8 mouse cellular contexts compared by ENCODE assay signal in genomic region chr2:126932261-126932896, GRCm38 (mm10). TPM values are rescaled to one million over a fixed set of nuclear protein-coding genes. Genes with fewer than 3 reads are reported as not detected.
A peak's percentile ranks its signal among the peaks of the same experiment; 100 is the strongest.
DNase-seq lines count a peak whose midpoint lies in the region; ATAC-seq and TF ChIP-seq lines count a peak whose summit lies in the region.

No protein-coding gene starts in this region.

- under 1% methylated on average over 15 of the region's 15 CpGs for WGBS in kidney, postnatal 0 days
- under 1% methylated on average over 15 of the region's 15 CpGs for WGBS in embryonic facial prominence, embryonic 14.5 days
- WGBS in limb, embryonic 13.5 days = 1% methylated on average over 15 of the region's 15 CpGs
- 1% methylated on average over 15 of the region's 15 CpGs for WGBS in small intestine, adult 2 months

- no peaks in the 10 kb centered on the region for H3K9me3 ChIP-seq in kidney, postnatal 0 days (replicated peaks; ENCODE audit: low read length)
- no peaks in the 10 kb centered on the region for H3K9me3 ChIP-seq in G1E (replicated peaks)
- H3K9me3 ChIP-seq in embryonic facial prominence, embryonic 14.5 days (ENCODE audit: control insufficient read depth, low read length) = no peaks in the 10 kb centered on the region
- H3K9me3 ChIP-seq in limb, embryonic 13.5 days = no peaks in the 10 kb centered on the region

- no peak for DNase-seq in kidney, postnatal 0 days (ENCODE audit: low spot score)
- DNase-seq in kidney, postnatal 4 days = no peak
- DNase-seq in G1E (ENCODE audit: low spot score) = peak; percentile 20
- DNase-seq in embryonic facial prominence, embryonic 14.5 days (ENCODE audit: low spot score) = no peak
- no peak for DNase-seq in cerebellum, postnatal 14 days
- DNase-seq in gastrocnemius, postnatal 36 days = no peak

- no peaks in the 10 kb centered on the region for H3K27me3 ChIP-seq in kidney, postnatal 0 days (ENCODE audit: insufficient read depth, low read length)
- no peaks in the 10 kb centered on the region for H3K27me3 ChIP-seq in G1E (ENCODE audit: insufficient read depth, low read length)
- H3K27me3 ChIP-seq in embryonic facial prominence, embryonic 14.5 days (replicated peaks; ENCODE audit: control insufficient read depth, insufficient read depth, low read length) = no peaks in the 10 kb centered on the region
- no peaks in the 10 kb centered on the region for H3K27me3 ChIP-seq in limb, embryonic 13.5 days
- H3K27me3 ChIP-seq in small intestine, adult 2 months (ENCODE audit: control insufficient read depth, insufficient read depth, low read length) = no peaks in the 10 kb centered on the region

- no peaks in the 10 kb centered on the region for H3K36me3 ChIP-seq in kidney, postnatal 0 days (ENCODE audit: insufficient read depth, low read length)
- H3K36me3 ChIP-seq in G1E (replicated peaks) = peaks cover 24% of the 10 kb centered on the region
- peaks cover under 1% of the 10 kb centered on the region; the same call in 1 of the 2 replicates for H3K36me3 ChIP-seq in embryonic facial prominence, embryonic 14.5 days (ENCODE audit: control insufficient read depth, insufficient read depth, low read length)
- no peaks in the 10 kb centered on the region for H3K36me3 ChIP-seq in limb, embryonic 13.5 days
- peaks cover 8% of the 10 kb centered on the region; the same call in 1 of the 2 replicates for H3K36me3 ChIP-seq in small intestine, adult 2 months (ENCODE audit: control insufficient read depth, insufficient read depth, low read length)

- H3K4me1 ChIP-seq in kidney, postnatal 0 days (replicated peaks; ENCODE audit: insufficient read depth, low read length) = no peaks in the 10 kb centered on the region
- H3K4me1 ChIP-seq in G1E (ENCODE audit: insufficient read depth, low read depth, low read length) = peaks cover 21% of the 10 kb centered on the region
- H3K4me1 ChIP-seq in embryonic facial prominence, embryonic 14.5 days (ENCODE audit: control insufficient read depth, insufficient read depth, low read length) = peaks cover 11% of the 10 kb centered on the region; the same call in 1 of the 2 replicates
- H3K4me1 ChIP-seq in limb, embryonic 13.5 days = peaks cover 3% of the 10 kb centered on the region; the same call in 1 of the 2 replicates
- peaks cover 7% of the 10 kb centered on the region; the same call in 1 of the 2 replicates for H3K4me1 ChIP-seq in small intestine, adult 2 months (ENCODE audit: control insufficient read depth, insufficient read depth, insufficient read length, low read length)

- H3K27ac ChIP-seq in kidney, postnatal 0 days = peak overlapping the region; percentile 98
- H3K27ac ChIP-seq in embryonic facial prominence, embryonic 14.5 days (replicated peaks; ENCODE audit: low read depth, low read length) = peak overlapping the region; percentile 99
- peak overlapping the region; percentile 98 for H3K27ac ChIP-seq in limb, embryonic 13.5 days
- H3K27ac ChIP-seq in small intestine, adult 2 months (ENCODE audit: insufficient read depth, low read depth, low read length) = peak overlapping the region; percentile 35

- intact Hi-C loops in gastrocnemius, postnatal 36 days (cut with DNase I) = loop anchor here (2.0 to 5.0 kb wide), 2 partner anchors 35 to 56 kb away; partner anchors contain the start of gene Trpm7

- TF ChIP-seq POLR2A in small intestine, adult 2 months (IDR thresholded peaks at IDR 0.05; ENCODE audit: low read depth, low read length) = no peak

- peak overlapping the region; percentile 89 for H3K9ac ChIP-seq in kidney, postnatal 0 days (ENCODE audit: low read depth, low read length)
- H3K9ac ChIP-seq in embryonic facial prominence, embryonic 14.5 days (ENCODE audit: low read depth, low read length) = peak overlapping the region; percentile 88
- H3K9ac ChIP-seq in limb, embryonic 13.5 days = peak overlapping the region; percentile 82

- no peak for ATAC-seq in kidney, postnatal 0 days (replicated peaks; ENCODE audit: low FRiP score, low read depth)
- ATAC-seq in G1E (ENCODE audit: extremely low read depth, insufficient number of reproducible peaks, low FRiP score, poor library complexity, severe bottlenecking) = no peak
- peak; percentile 15; the same call in 1 of the 2 replicates for ATAC-seq in embryonic facial prominence, embryonic 14.5 days (ENCODE audit: low read depth)
- no peak; the same call in none of the 2 replicates for ATAC-seq in limb, embryonic 13.5 days (ENCODE audit: low FRiP score, low read depth)

- H3K4me2 ChIP-seq in kidney, postnatal 0 days (ENCODE audit: low read length) = peak overlapping the region; percentile 73
- H3K4me2 ChIP-seq in embryonic facial prominence, embryonic 14.5 days (ENCODE audit: low read depth, low read length) = peak overlapping the region; percentile 76
- peak overlapping the region; percentile 71 for H3K4me2 ChIP-seq in limb, embryonic 13.5 days (replicated peaks)

- H3K4me3 ChIP-seq in kidney, postnatal 0 days (replicated peaks; ENCODE audit: low read depth, low read length) = peak overlapping the region; percentile 68
- H3K4me3 ChIP-seq in G1E (ENCODE audit: low read depth, low read length) = peak overlapping the region; percentile 92
- peak overlapping the region; percentile 59 for H3K4me3 ChIP-seq in embryonic facial prominence, embryonic 14.5 days (ENCODE audit: low read depth, low read length)
- H3K4me3 ChIP-seq in limb, embryonic 13.5 days = peak overlapping the region; percentile 62
- H3K4me3 ChIP-seq in small intestine, adult 2 months (ENCODE audit: low read depth, low read length) = peak overlapping the region; percentile 86

- no peak for TF ChIP-seq CTCF in kidney, postnatal 0 days (IDR thresholded peaks at IDR 0.05; ENCODE audit: low read depth)
- no peak for TF ChIP-seq CTCF in G1E (IDR thresholded peaks at IDR 0.05; ENCODE audit: low read depth, low read length)
- TF ChIP-seq CTCF in small intestine, adult 2 months (IDR thresholded peaks at IDR 0.05; ENCODE audit: extremely low read depth, insufficient read length, insufficient replicate concordance, low read depth, low read length) = no peak

RNA-seq across cellular contexts. Expression of gene Sppl2a, which starts 0.7 kb away (rescaled TPM):
- polyA plus RNA-seq in kidney, postnatal 0 days (2015; fragmentation: Nextera tagmentation; extraction: Ambion mirVana) = 42.4 and 47.8 TPM in 2 replicates
- 63.4 and 68.4 TPM in 2 replicates for total RNA-seq in G1E (2014; fragmentation: Nextera tagmentation)
- total RNA-seq in G1E (2017) = 49.0 and 50.2 TPM in 2 replicates
- 4.9 and 6.4 TPM in 2 replicates for polyA plus RNA-seq in G1E (2012)
- polyA plus RNA-seq in embryonic facial prominence, embryonic 14.5 days (2014; fragmentation: Nextera tagmentation; extraction: Ambion mirVana) = 64.5 and 71.9 TPM in 2 replicates
- polyA plus RNA-seq in limb, embryonic 13.5 days (2015; fragmentation: Nextera tagmentation; extraction: Ambion mirVana) = 51.2 and 53.2 TPM in 2 replicates
- 6.0 and 12.0 TPM in 2 replicates for polyA plus RNA-seq in small intestine, adult 2 months (2012; rRNA removed)
- total RNA-seq in gastrocnemius, postnatal 36 days (2021) = 10 to 100 TPM; 64.2 to 64.3 TPM

RNA-seq across cellular contexts. Expression of gene Trpm7, which starts 56.3 kb away (rescaled TPM):
- 41.2 and 45.9 TPM in 2 replicates for polyA plus RNA-seq in kidney, postnatal 0 days (2015; fragmentation: Nextera tagmentation; extraction: Ambion mirVana)
- total RNA-seq in G1E (2014; fragmentation: Nextera tagmentation) (141 and 143 TPM in 2 replicates), G1E (2017) (92.2 and 107 TPM in 2 replicates)
- 10.3 and 11.2 TPM in 2 replicates for polyA plus RNA-seq in G1E (2012)
- polyA plus RNA-seq in embryonic facial prominence, embryonic 14.5 days (2014; fragmentation: Nextera tagmentation; extraction: Ambion mirVana) = 38.2 and 46.3 TPM in 2 replicates
- 65.3 and 69.5 TPM in 2 replicates for polyA plus RNA-seq in limb, embryonic 13.5 days (2015; fragmentation: Nextera tagmentation; extraction: Ambion mirVana)
- polyA plus RNA-seq in small intestine, adult 2 months (2012; rRNA removed) = 0.74 and 1.3 TPM in 2 replicates
- 10 to 100 TPM; 21.7 to 30.7 TPM for total RNA-seq in gastrocnemius, postnatal 36 days (2021)

Comparison
In these comparisons a context has a peak if more than half of its experiments do, and no peak if none do; other contexts are left out.
1. H3K27ac ChIP-seq: peak in every context shown above with its lines; median percentile 99 in embryonic facial prominence, embryonic 14.5 days; 98 in kidney, postnatal 0 days; 98 in limb, embryonic 13.5 days; 35 in small intestine, adult 2 months.